Mouse (Mus musculus) granulocyte monocyte progenitor cell, adult 5-6 weeks (primary cell): ENCODE results near the gene Pdgfc. TPM values are rescaled to one million over a fixed set of nuclear protein-coding genes. Genes with fewer than 3 reads are reported as not detected.
"Not testable (repeated sequence)": the region's sequence is repeated elsewhere in the genome, so short reads cannot be mapped to it uniquely, and the experiment has no call there.

Source experiments
- ATAC-seq: replicated peaks from 2 replicates; pipeline ENCODE4 v1.8.0; 2016; ENCODE audit warnings: mild to moderate bottlenecking, moderate TSS enrichment, inconsistent platforms; ENCODE audit not compliant: poor library complexity, severe bottlenecking
- total RNA-seq, 2 experiments: library from RNA; stranded (forward) in 1 of 2; stranded (reverse) in 1 of 2; fragments of 200-712, 200-1000 nt in 1 of 2; fragments of >200 nt in 1 of 2; fragmentation: Nextera tagmentation in 1 of 2; gene quantifications; 2 replicates each; pipeline ENCODE4 v1.2.3; 2014 to 2017

Gene Pdgfc
- total RNA-seq, 2 experiments from 2014 or later = not detected

- no peak for ATAC-seq
Measured at GRCm38 (mm10) chr3:81045344-81046050, 9.3 kb downstream of the Pdgfc start.

GRCm38 (mm10) chr3:81046652-81047607 lies 10.7 kb downstream of the Pdgfc start:
- peak; percentile 86 for ATAC-seq

- peak; percentile 92 for ATAC-seq
Measured at GRCm38 (mm10) chr3:81051522-81051921, 15.3 kb downstream of the Pdgfc start.

GRCm38 (mm10) chr3:81052422-81052821 lies 16.2 kb downstream of the Pdgfc start:
- ATAC-seq = no peak

GRCm38 (mm10) chr3:81054074-81054473 lies 17.9 kb downstream of the Pdgfc start:
- ATAC-seq = peak; percentile 50

GRCm38 (mm10) chr3:81057719-81058118 lies 21.5 kb downstream of the Pdgfc start:
- ATAC-seq = peak; percentile 94

GRCm38 (mm10) chr3:81058527-81059031 lies 22.4 kb downstream of the Pdgfc start:
- ATAC-seq = no peak

- no peak for ATAC-seq
Measured at GRCm38 (mm10) chr3:81068550-81068949, 32.3 kb downstream of the Pdgfc start.

GRCm38 (mm10) chr3:81101136-81101535 lies 64.9 kb downstream of the Pdgfc start:
- no peak for ATAC-seq

- peak; percentile 98 for ATAC-seq
Measured at GRCm38 (mm10) chr3:81102158-81102876, 66.1 kb downstream of the Pdgfc start.

- no peak for ATAC-seq
Measured at GRCm38 (mm10) chr3:81102877-81103420, 66.7 kb downstream of the Pdgfc start.

GRCm38 (mm10) chr3:81107515-81107914 lies 71.3 kb downstream of the Pdgfc start:
- ATAC-seq = no peak

- no peak for ATAC-seq
Measured at GRCm38 (mm10) chr3:81110968-81111367, 74.8 kb downstream of the Pdgfc start.

GRCm38 (mm10) chr3:81112892-81113291 lies 76.7 kb downstream of the Pdgfc start:
- peak; percentile 93 for ATAC-seq

- ATAC-seq = peak; percentile 67
Measured at GRCm38 (mm10) chr3:81120664-81121063, 84.4 kb downstream of the Pdgfc start.

GRCm38 (mm10) chr3:81121731-81122130 lies 85.5 kb downstream of the Pdgfc start:
- ATAC-seq = no peak

- ATAC-seq = peak; percentile 58
Measured at GRCm38 (mm10) chr3:81123461-81123860, 87.2 kb downstream of the Pdgfc start.

- ATAC-seq = peak; percentile 56
Measured at GRCm38 (mm10) chr3:81127013-81127412, 90.8 kb downstream of the Pdgfc start.

GRCm38 (mm10) chr3:81136985-81137384 lies 100.8 kb downstream of the Pdgfc start:
- no peak for ATAC-seq

GRCm38 (mm10) chr3:81138030-81138429 lies 101.8 kb downstream of the Pdgfc start:
- ATAC-seq = not testable (repeated sequence)
